Mouse (Mus musculus): ENCODE data around the gene Ano4.

- TF ChIP-seq GATA1 (IDR thresholded peaks at IDR 0.05; ENCODE audit: borderline replicate concordance, low read length) (no peak), FLI1 (IDR thresholded peaks at IDR 0.05; ENCODE audit: low read length) (no peak)
Observed at GRCm38 (mm10) chr10:89004518-89004917, 340.0 kb downstream of the Ano4 start.

Data from megakaryocyte, embryonic 14.5 days (primary cell).